Mouse (Mus musculus): ENCODE data around the gene Vps25. TPM values are rescaled to one million over a fixed set of nuclear protein-coding genes. Genes with fewer than 3 reads are reported as not detected.

The Vps25 gene
- polyA plus RNA-seq, 1 experiment from 2014 or later, result 163 TPM

DNA sequence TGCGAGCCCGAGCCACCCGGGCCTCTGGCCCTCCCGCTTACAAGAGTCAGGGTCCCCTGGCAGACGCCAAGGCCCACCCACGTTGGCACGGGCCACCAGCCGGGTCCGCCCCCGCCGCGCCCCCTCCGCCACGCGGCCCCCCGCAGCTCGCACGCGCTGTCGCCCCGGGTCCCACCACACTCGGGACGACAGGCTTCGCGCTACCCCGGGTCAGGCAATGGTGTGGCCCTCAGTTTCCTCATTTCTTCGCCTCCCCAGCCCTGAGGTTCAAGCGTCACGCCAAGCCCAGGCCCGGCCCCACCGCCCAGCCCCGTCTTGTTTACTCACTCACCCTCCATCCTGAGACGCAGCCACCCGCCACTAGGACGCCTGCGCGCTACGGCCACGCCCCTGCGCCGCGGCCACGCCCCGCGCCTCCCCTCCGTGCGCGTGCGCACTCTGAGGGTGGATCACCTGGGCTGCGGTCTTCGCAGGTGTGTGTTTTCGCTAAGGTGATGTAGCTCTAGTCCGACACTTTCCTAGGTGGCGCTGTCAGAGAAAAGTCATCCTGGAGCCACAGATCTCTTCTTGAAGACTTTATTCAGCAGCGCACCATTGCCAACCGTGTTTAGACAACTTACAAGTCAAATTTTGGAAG lies 27.3 kb upstream of the Vps25 start, which contains the start of gene Ezh1:
Gene Ezh1 (minus strand): TSS at position 399 of the 637 bp plus-strand sequence.
- peak within 1 kb of the TSS; percentile 62 for H3K27ac ChIP-seq (ENCODE audit: low read depth, low read length)
- DNase-seq (ENCODE audit: low spot score), result peak; percentile 88
- peak within 1 kb of the TSS; percentile 90 for H3K9ac ChIP-seq (ENCODE audit: low read depth, low read length)
- H3K4me3 ChIP-seq (ENCODE audit: low read depth, low read length), result peak within 1 kb of the TSS; percentile 95
- H3K27me3 ChIP-seq (replicated peaks; ENCODE audit: control insufficient read depth, insufficient read depth, low read length), result peaks cover 21% of the 10 kb centered on the region
- peak; percentile 92 for ATAC-seq (replicated peaks; ENCODE audit: low FRiP score)
- H3K4me2 ChIP-seq, result peak within 1 kb of the TSS; percentile 96
- peaks cover 19% of the 10 kb centered on the region for H3K4me1 ChIP-seq (replicated peaks; ENCODE audit: control insufficient read depth, insufficient read depth, low read length)
- H3K9me3 ChIP-seq (ENCODE audit: control insufficient read depth, low read length), result no peaks in the 10 kb centered on the region
- no peaks in the 10 kb centered on the region for H3K36me3 ChIP-seq (ENCODE audit: control insufficient read depth, insufficient read depth, low read length)
- WGBS, result under 1% methylated on average over 52 of the region's 56 CpGs

DNA sequence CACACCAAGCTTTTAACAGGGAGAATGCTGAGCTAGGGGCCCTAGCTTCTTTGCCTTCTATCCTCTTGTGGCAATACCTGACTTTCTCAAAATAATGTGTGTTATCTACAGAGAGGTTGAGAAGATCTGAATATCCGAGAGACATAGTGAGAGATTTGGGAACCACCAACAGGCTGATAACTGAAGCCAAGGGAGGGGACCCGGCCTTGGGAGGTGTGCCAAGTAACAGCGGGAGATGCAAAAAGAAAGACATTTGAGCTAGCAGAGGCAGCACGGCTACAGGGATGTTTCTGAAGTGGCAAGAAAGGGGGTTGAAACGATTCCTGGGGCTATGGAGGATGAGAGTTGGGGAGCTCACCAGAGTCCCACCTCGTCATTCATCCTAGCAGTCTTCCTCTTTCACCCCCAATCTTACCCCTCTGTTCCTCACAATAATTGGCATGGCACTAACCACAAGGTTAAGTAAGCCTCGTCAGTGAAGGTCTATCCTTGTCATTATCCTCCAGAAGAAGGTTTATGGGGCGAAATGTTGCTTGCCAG lies 24.1 kb upstream of the Vps25 start:
- DNase-seq (ENCODE audit: low spot score) (no peak), ATAC-seq (replicated peaks; ENCODE audit: low FRiP score) (no peak)
- peaks cover 30% of the 10 kb centered on the region for H3K27me3 ChIP-seq (replicated peaks; ENCODE audit: control insufficient read depth, insufficient read depth, low read length)
- H3K9ac ChIP-seq (ENCODE audit: low read depth, low read length), result no peak overlapping the region
- H3K9me3 ChIP-seq (ENCODE audit: control insufficient read depth, low read length), result no peaks in the 10 kb centered on the region
- WGBS, result 29% methylated on average over 8 of the region's 8 CpGs
- no peak overlapping the region for H3K4me2 ChIP-seq
- no peak overlapping the region for H3K4me3 ChIP-seq (ENCODE audit: low read depth, low read length)
- H3K27ac ChIP-seq (ENCODE audit: low read depth, low read length), result no peak overlapping the region
- H3K4me1 ChIP-seq (replicated peaks; ENCODE audit: control insufficient read depth, insufficient read depth, low read length), result peaks cover 27% of the 10 kb centered on the region
- H3K36me3 ChIP-seq (ENCODE audit: control insufficient read depth, insufficient read depth, low read length), result no peaks in the 10 kb centered on the region

DNA sequence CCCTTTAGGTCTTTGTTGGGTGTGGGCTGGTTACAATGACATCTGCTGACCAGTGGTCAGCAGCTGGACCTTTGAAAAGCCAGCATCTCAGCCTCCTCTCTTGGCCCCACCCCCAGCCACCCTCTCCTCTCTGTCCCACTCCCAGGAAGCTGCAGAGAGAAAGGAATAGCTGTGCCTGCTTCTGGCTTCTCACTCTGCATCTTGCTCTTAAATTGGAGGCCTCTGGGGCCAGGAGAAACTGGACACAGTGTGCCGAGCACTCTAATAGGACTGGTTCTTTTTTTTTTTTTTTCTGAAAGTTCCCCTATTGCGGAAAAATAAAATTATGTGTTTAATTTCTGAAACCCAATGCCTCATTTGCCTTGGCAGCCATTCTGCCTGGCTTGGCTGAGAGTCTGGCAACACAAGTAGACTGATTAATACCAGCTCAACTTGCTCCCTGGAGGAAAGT lies 23.4 kb upstream of the Vps25 start:
- Histone ChIP-seq H3K4me2 (no peak overlapping the region), H3K27ac (ENCODE audit: low read depth, low read length) (peak overlapping the region; percentile 78), H3K9ac (ENCODE audit: low read depth, low read length) (no peak overlapping the region), H3K4me3 (ENCODE audit: low read depth, low read length) (no peak overlapping the region), H3K4me1 (replicated peaks; ENCODE audit: control insufficient read depth, insufficient read depth, low read length) (peaks cover 27% of the 10 kb centered on the region), H3K36me3 (ENCODE audit: control insufficient read depth, insufficient read depth, low read length) (no peaks in the 10 kb centered on the region), H3K27me3 (replicated peaks; ENCODE audit: control insufficient read depth, insufficient read depth, low read length) (peaks cover 30% of the 10 kb centered on the region), H3K9me3 (ENCODE audit: control insufficient read depth, low read length) (no peaks in the 10 kb centered on the region)
- no peak for DNase-seq (ENCODE audit: low spot score)
- no peak for ATAC-seq (replicated peaks; ENCODE audit: low FRiP score)
- WGBS, result 32% methylated on average over 2 of the region's 2 CpGs

DNA sequence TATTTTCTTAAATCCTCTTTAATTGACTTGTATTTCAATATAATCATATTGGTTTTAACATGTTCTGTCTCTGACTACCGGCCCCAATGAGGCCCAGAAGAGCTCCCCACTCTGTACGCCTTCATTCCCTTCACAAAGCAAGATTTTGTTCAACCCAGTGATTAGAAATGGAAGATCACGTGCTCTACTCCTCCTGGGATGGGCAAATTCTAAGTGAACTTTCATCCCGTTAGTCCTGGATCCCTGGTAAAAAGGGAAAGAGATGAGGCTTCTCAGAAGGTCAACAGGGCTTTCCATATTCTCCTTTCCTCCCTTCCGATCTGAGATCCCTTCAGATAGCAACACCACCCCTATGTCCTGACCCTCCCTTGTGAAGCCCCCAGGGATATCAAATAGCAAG lies 23.0 kb upstream of the Vps25 start:
- ATAC-seq (replicated peaks; ENCODE audit: low FRiP score) (no peak), DNase-seq (ENCODE audit: low spot score) (no peak)
- Histone ChIP-seq H3K4me2 (peak overlapping the region; percentile 18), H3K9me3 (ENCODE audit: control insufficient read depth, low read length) (no peaks in the 10 kb centered on the region), H3K9ac (ENCODE audit: low read depth, low read length) (peak overlapping the region; percentile 30), H3K4me1 (replicated peaks; ENCODE audit: control insufficient read depth, insufficient read depth, low read length) (peaks cover 23% of the 10 kb centered on the region), H3K27me3 (replicated peaks; ENCODE audit: control insufficient read depth, insufficient read depth, low read length) (peaks cover 30% of the 10 kb centered on the region), H3K27ac (ENCODE audit: low read depth, low read length) (peak overlapping the region; percentile 78), H3K4me3 (ENCODE audit: low read depth, low read length) (no peak overlapping the region), H3K36me3 (ENCODE audit: control insufficient read depth, insufficient read depth, low read length) (no peaks in the 10 kb centered on the region)
- WGBS, result 31% methylated on average over 5 of the region's 5 CpGs

DNA sequence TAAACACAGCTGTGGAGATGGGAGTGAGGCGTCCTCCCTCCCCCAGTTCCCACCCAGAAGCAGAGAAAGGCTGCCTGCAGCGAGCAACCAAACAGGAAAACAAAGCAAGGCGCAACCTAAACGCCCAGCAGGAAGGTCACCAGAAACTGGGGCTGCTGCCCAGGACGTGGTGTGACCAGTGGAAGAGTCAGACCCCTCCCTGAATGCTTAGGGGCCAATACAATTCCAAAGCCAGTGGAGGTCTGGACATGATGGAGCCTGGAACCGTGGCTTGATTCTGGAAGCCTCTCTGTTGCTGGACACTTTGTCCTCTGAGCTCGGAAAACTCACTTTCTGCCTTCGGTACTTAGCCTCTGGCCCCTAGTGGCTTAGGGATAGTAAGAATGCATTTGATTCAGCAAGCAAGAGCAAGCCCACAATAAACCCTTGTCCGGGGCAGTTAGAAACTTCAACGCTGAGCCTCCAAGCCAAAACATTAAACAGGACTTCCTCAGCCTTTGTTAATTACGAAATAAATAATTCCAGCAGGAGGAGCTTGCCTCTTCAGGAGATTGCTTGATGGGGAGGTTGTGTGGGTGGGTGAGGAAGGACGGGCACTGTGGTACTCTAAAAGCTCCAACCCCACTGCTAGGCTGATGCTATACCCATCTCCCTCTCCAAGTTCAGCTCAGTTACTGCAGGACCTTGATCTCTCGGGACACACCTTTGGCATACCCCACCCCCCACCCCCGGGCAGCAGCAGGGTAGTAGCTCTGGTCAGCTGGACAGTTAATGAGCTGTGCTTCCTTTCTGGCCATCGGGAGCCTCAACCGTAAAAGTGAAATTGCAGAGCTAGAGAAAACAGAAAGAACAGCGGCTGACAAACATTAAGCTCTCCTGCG lies 22.3 kb upstream of the Vps25 start:
- H3K4me2 ChIP-seq, result peak overlapping the region; percentile 18
- peak overlapping the region; percentile 30 for H3K9ac ChIP-seq (ENCODE audit: low read depth, low read length)
- H3K27ac ChIP-seq (ENCODE audit: low read depth, low read length), result peak overlapping the region; percentile 78
- no peak overlapping the region; the same call in 1 of the 2 replicates for H3K4me3 ChIP-seq (ENCODE audit: low read depth, low read length)
- H3K36me3 ChIP-seq (ENCODE audit: control insufficient read depth, insufficient read depth, low read length), result no peaks in the 10 kb centered on the region
- 9% methylated on average over 18 of the region's 18 CpGs for WGBS
- DNase-seq (ENCODE audit: low spot score) (no peak), ATAC-seq (replicated peaks; ENCODE audit: low FRiP score) (no peak)
- H3K9me3 ChIP-seq (ENCODE audit: control insufficient read depth, low read length), result no peaks in the 10 kb centered on the region
- peaks cover 23% of the 10 kb centered on the region for H3K4me1 ChIP-seq (replicated peaks; ENCODE audit: control insufficient read depth, insufficient read depth, low read length)
- H3K27me3 ChIP-seq (replicated peaks; ENCODE audit: control insufficient read depth, insufficient read depth, low read length), result peaks cover 30% of the 10 kb centered on the region

DNA sequence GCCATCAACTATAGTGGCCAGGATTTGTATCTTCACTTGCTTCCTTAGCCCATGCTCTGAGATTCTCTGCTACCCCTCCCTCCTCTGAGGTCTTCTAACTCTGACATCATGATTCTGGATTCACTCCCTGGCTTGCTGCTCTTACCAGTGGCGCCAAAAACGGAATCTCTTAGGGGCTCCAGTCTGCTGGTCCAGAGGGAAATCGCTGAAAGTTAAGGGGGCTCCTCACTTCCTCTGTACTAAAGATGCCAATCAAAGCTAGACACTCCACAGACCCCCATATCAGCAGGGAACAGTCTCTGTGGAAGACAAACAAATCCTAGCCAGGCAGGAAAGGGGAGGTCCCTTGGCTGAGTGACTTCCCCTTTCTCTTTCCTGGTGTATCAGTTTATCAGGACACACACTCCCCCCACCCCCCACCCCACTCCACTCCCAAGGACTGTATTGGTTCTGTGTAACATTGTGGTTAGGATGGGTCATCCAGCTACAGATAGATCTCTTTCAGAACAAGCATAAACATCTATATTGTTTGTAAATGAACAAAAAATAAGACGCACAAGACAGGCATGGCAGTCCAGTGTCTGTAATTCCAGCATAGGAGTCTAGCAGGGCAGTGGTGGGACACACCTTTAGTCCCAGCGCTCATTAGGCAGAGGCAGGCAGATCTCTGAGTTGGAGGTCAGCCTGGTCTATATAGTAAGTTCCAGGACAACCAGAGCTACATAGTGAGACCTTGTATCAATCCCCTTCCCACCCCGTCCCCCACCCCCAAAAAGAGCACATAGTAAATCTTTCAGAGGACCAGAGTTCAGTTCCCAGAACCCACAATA lies 21.3 kb upstream of the Vps25 start:
- no peak overlapping the region for H3K4me3 ChIP-seq (ENCODE audit: low read depth, low read length)
- peaks cover 30% of the 10 kb centered on the region for H3K27me3 ChIP-seq (replicated peaks; ENCODE audit: control insufficient read depth, insufficient read depth, low read length)
- no peaks in the 10 kb centered on the region for H3K9me3 ChIP-seq (ENCODE audit: control insufficient read depth, low read length)
- no peak overlapping the region for H3K9ac ChIP-seq (ENCODE audit: low read depth, low read length)
- no peaks in the 10 kb centered on the region for H3K36me3 ChIP-seq (ENCODE audit: control insufficient read depth, insufficient read depth, low read length)
- peaks cover 23% of the 10 kb centered on the region for H3K4me1 ChIP-seq (replicated peaks; ENCODE audit: control insufficient read depth, insufficient read depth, low read length)
- H3K27ac ChIP-seq (ENCODE audit: low read depth, low read length), result peak overlapping the region; percentile 78
- WGBS, result 28% methylated on average over 6 of the region's 6 CpGs
- DNase-seq (ENCODE audit: low spot score) (peak; percentile 39), ATAC-seq (replicated peaks; ENCODE audit: low FRiP score) (peak; percentile 62)
- peak overlapping the region; percentile 18 for H3K4me2 ChIP-seq

DNA sequence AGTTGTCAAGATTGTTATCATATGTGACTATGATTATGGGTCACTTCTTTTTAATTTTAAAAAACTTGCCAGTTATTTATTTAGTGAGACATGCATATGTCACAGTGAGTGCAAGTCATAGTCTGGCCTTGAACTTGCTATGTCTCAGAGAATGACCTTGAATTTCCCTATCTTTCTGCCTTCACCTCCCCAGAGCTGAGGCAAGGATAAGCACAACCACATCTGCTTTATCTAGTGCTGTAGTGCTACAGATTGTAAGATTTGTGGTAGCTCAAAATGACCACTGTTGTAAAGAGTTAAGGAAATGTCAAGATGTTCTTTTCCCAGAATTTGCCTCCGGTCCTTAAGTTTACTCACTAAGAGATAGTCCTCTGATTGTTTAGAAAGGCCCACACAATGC lies 20.3 kb upstream of the Vps25 start:
- no peak overlapping the region for H3K4me3 ChIP-seq (ENCODE audit: low read depth, low read length)
- no peak overlapping the region for H3K9ac ChIP-seq (ENCODE audit: low read depth, low read length)
- H3K27ac ChIP-seq (ENCODE audit: low read depth, low read length), result no peak overlapping the region
- WGBS, result 58% methylated on average over 1 of the region's 1 CpGs
- no peaks in the 10 kb centered on the region for H3K36me3 ChIP-seq (ENCODE audit: control insufficient read depth, insufficient read depth, low read length)
- no peak overlapping the region for H3K4me2 ChIP-seq
- no peaks in the 10 kb centered on the region for H3K9me3 ChIP-seq (ENCODE audit: control insufficient read depth, low read length)
- ATAC-seq (replicated peaks; ENCODE audit: low FRiP score) (no peak), DNase-seq (ENCODE audit: low spot score) (no peak)
- peaks cover 23% of the 10 kb centered on the region for H3K4me1 ChIP-seq (replicated peaks; ENCODE audit: control insufficient read depth, insufficient read depth, low read length)
- H3K27me3 ChIP-seq (replicated peaks; ENCODE audit: control insufficient read depth, insufficient read depth, low read length), result peaks cover 26% of the 10 kb centered on the region

DNA sequence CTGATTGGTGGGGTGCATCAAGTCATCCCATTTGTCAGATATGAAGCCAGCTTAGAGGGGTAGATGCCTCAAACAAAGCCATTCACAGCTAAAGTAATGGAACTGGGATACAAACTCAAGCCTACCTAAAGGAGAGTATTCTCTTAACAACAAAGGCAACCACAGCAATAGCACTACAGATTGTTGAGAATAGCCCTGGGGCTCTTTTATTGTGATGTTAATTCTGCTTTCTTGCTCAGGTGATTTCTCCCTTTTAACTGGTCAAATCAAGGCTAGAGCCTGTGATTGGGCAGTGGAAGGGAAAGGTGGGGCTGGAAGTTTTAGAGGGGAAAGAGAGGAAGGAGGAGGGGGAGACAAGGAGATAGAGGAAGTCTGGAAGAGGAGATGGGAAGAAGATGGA lies 19.4 kb upstream of the Vps25 start:
- Histone ChIP-seq H3K9ac (ENCODE audit: low read depth, low read length) (no peak overlapping the region), H3K4me2 (no peak overlapping the region), H3K27ac (ENCODE audit: low read depth, low read length) (no peak overlapping the region), H3K4me3 (ENCODE audit: low read depth, low read length) (no peak overlapping the region), H3K9me3 (ENCODE audit: control insufficient read depth, low read length) (no peaks in the 10 kb centered on the region), H3K4me1 (replicated peaks; ENCODE audit: control insufficient read depth, insufficient read depth, low read length) (peaks cover 23% of the 10 kb centered on the region), H3K27me3 (replicated peaks; ENCODE audit: control insufficient read depth, insufficient read depth, low read length) (peaks cover 24% of the 10 kb centered on the region), H3K36me3 (ENCODE audit: control insufficient read depth, insufficient read depth, low read length) (no peaks in the 10 kb centered on the region)
- ATAC-seq (replicated peaks; ENCODE audit: low FRiP score), result no peak
- no peak for DNase-seq (ENCODE audit: low spot score)

Data from liver, embryonic 11.5 days (tissue).